11 mouse cellular contexts compared by ENCODE assay signal in the genomic region with DNA sequence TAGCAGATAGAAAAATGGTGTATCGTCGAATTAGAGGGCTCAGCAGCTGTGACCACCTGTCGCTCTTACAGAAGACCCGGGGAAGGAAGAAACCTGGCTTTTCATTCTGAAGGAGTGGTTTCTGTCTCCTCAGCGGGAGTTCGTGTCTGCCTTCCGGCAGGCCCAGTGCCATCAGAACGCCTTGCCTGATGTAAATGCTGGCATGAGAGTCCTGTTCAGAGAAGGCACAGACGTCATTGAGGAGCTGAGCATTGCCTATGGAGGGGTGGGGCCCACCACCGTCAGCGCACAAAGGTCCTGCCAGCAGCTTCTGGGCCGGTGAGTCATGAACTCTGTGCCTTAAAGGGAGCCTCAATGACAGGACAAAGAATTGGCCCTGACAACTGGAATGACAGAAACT. TPM values are rescaled to one million over a fixed set of nuclear protein-coding genes. Genes with fewer than 3 reads are reported as not detected.
DNase-seq lines count a peak whose midpoint lies in the region; ATAC-seq and TF ChIP-seq lines count a peak whose summit lies in the region.
"Had no signal": no experiment of that assay in that cellular context is flagged by ENCODE, and none has a peak within 500 bp of the region (broad histone marks: within the 10 kb centered on the region; RNA-seq: fewer than 3 reads in every experiment).

No protein-coding gene starts in this region.

- H3K36me3 ChIP-seq in kidney, postnatal 0 days (ENCODE audit: insufficient read depth, low read length), result no peaks in the 10 kb centered on the region
- H3K36me3 ChIP-seq in stomach, postnatal 0 days (ENCODE audit: control insufficient read depth, insufficient read depth, low read length), result no peaks in the 10 kb centered on the region

- no peak for ATAC-seq in kidney, postnatal 0 days (replicated peaks; ENCODE audit: low FRiP score, low read depth)
- ATAC-seq in stomach, postnatal 0 days (ENCODE audit: low FRiP score, low TSS enrichment), result peak; percentile 86

- H3K27me3 ChIP-seq in kidney, postnatal 0 days (ENCODE audit: insufficient read depth, low read length), result no peaks in the 10 kb centered on the region
- no peaks in the 10 kb centered on the region for H3K27me3 ChIP-seq in stomach, postnatal 0 days (ENCODE audit: control insufficient read depth, insufficient read depth, low read length)

- WGBS in kidney, postnatal 0 days, result 57% methylated on average over 12 of the region's 12 CpGs
- 32% methylated on average over 12 of the region's 12 CpGs for WGBS in stomach, postnatal 0 days

- H3K9ac ChIP-seq in kidney, postnatal 0 days (ENCODE audit: low read depth, low read length), result no peak overlapping the region
- no peak overlapping the region for H3K9ac ChIP-seq in stomach, postnatal 0 days (ENCODE audit: low read length)

- H3K4me1 ChIP-seq in kidney, postnatal 0 days (replicated peaks; ENCODE audit: insufficient read depth, low read length), result peaks cover 3% of the 10 kb centered on the region; the same call in 1 of the 2 replicates
- no peaks in the 10 kb centered on the region for H3K4me1 ChIP-seq in stomach, postnatal 0 days (replicated peaks; ENCODE audit: control insufficient read depth, insufficient read depth)

- no peak for TF ChIP-seq EP300 in stomach, postnatal 0 days (optimal IDR thresholded peaks at IDR 0.05)

- H3K4me2 ChIP-seq in kidney, postnatal 0 days (ENCODE audit: low read length), result no peak overlapping the region
- no peak overlapping the region; the same call in 1 of the 2 replicates for H3K4me2 ChIP-seq in stomach, postnatal 0 days (replicated peaks; ENCODE audit: low read depth)

- peak; percentile 8 for DNase-seq in kidney, postnatal 0 days (ENCODE audit: low spot score)
- DNase-seq in kidney, postnatal 14 days, result no peak
- DNase-seq in T-cell, adult 2 months (ENCODE audit: low spot score), result peak; percentile 67
- DNase-seq in heart, postnatal 14 days, result peak; percentile 32 to 38
- DNase-seq in stomach, postnatal 0 days (ENCODE audit: low spot score), result peak; percentile 76
- DNase-seq in left cerebral cortex, postnatal 10 days (ENCODE audit: extremely low spot score in 1 of 2, low spot score in 2 of 2), result no peak
- DNase-seq in layer of hippocampus, adult 9-11 months, result no peak
- no peak for DNase-seq in frontal cortex, postnatal 10 days (ENCODE audit: low spot score in 2 of 2)
- DNase-seq: cerebellum, postnatal 14 days; left cerebral cortex, postnatal 4 days had no signal

- TF ChIP-seq CTCF in kidney, postnatal 0 days (IDR thresholded peaks at IDR 0.05; ENCODE audit: low read depth), result no peak
- TF ChIP-seq CTCF in stomach, postnatal 0 days (IDR thresholded peaks at IDR 0.05; ENCODE audit: low read depth), result no peak

- no peak overlapping the region for H3K4me3 ChIP-seq in kidney, postnatal 0 days (replicated peaks; ENCODE audit: low read depth, low read length)
- H3K4me3 ChIP-seq in stomach, postnatal 0 days (ENCODE audit: low read depth, low read length), result no peak overlapping the region
- H3K4me3 ChIP-seq: gastrocnemius, adult 2 months had no signal

- no peak overlapping the region for H3K27ac ChIP-seq in kidney, postnatal 0 days
- H3K27ac ChIP-seq in stomach, postnatal 0 days (replicated peaks), result peak overlapping the region; percentile 83
- H3K27ac ChIP-seq: gastrocnemius, adult 2 months had no signal

- intact Hi-C loops in heart, postnatal 14 days (cut with DNase I), result no loop called here
- intact Hi-C loops in left cerebral cortex, postnatal 10 days (cut with DNase I), result no loop called here

- no peaks in the 10 kb centered on the region for H3K9me3 ChIP-seq in kidney, postnatal 0 days (replicated peaks; ENCODE audit: low read length)
- H3K9me3 ChIP-seq in stomach, postnatal 0 days (ENCODE audit: control insufficient read depth, low read length), result no peaks in the 10 kb centered on the region

RNA-seq across cellular contexts. Expression of gene Aox2, which starts 26.2 kb away (rescaled TPM):
- 0.08 and 0.09 TPM in 2 replicates for polyA plus RNA-seq in kidney, postnatal 0 days (2015; fragmentation: Nextera tagmentation; extraction: Ambion mirVana)
- under 1 TPM in 1 of 2 experiments, not detected in 1; 0.27 TPM for total RNA-seq in heart, postnatal 14 days (2021)
- polyA plus RNA-seq in stomach, postnatal 0 days (2015; fragmentation: Nextera tagmentation; extraction: Ambion mirVana), result 0.01 and 0.04 TPM in 2 replicates
- under 1 TPM; 0.06 to 0.08 TPM for total RNA-seq in left cerebral cortex, postnatal 10 days (2021)
- total RNA-seq: left cerebral cortex, postnatal 4 days had no signal

Comparison
In these comparisons a context has a peak if more than half of its experiments do, and no peak if none do; other contexts are left out.
1. DNase-seq: peak in kidney, postnatal 0 days (single experiment), T-cell, adult 2 months (single experiment), heart, postnatal 14 days (2 of 2) and stomach, postnatal 0 days (single experiment); none in kidney, postnatal 14 days (single experiment), left cerebral cortex, postnatal 10 days (0 of 2), layer of hippocampus, adult 9-11 months (single experiment) and frontal cortex, postnatal 10 days (0 of 2).